Mouse (Mus musculus) erythroblast, embryonic 14.5 days (primary cell): ENCODE results near the gene Igfbp6.

Experiments
- GATA1 ChIP-seq: IDR thresholded peaks from 2 replicates; pipeline ENCODE4 v1.6.1; 2012; ENCODE audit warnings: low read length, inconsistent platforms, mixed read lengths
- TAL1 ChIP-seq: IDR thresholded peaks from 3 replicates; pipeline ENCODE4 v1.6.1; 2012; ENCODE audit warnings: low read length, inconsistent platforms, mixed read lengths

DNA sequence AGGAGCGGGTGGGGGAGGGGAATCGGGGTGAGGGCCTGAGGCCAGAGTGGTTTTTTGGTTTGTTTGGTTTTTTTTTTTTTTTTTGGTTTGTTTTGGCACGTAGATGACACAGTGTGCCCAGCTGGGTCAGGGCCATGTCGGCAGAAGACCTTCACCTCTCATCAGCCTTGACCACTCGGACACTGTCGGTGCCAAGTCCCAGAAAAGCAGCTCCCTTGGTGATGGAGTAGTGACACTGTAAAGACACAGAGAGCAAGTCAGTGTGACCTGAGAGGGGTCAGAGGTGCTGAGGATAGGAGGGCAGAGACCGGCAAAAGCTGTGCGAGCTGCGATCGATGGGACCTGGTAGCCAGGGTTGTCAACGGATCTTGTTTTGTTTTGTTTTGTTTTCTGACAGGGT lies 42.1 kb downstream of the Igfbp6 start:
- no peak for TF ChIP-seq TAL1
- no peak for TF ChIP-seq GATA1
